Mouse (Mus musculus) ES-Bruce4 (cell line): ENCODE measurements around the gene Olfr390.

Source experiments
- CTCF ChIP-seq: IDR thresholded peaks from one replicate; pipeline ENCODE4 v1.8.1; 2011; ENCODE audit warnings: low read depth, low read length
- EP300 ChIP-seq: IDR thresholded peaks from 2 replicates; pipeline ENCODE4 v1.6.1; 2011; ENCODE audit warnings: low read depth, low read length; ENCODE audit not compliant: insufficient read depth
- POLR2A ChIP-seq: IDR thresholded peaks from one replicate; pipeline ENCODE4 v1.8.1; 2011; ENCODE audit warnings: low read length; ENCODE audit not compliant: insufficient read depth

- no peak for TF ChIP-seq POLR2A
- no peak for TF ChIP-seq EP300
- no peak for TF ChIP-seq CTCF
Observed at GRCm38 (mm10) chr11:73782664-73783063, at the start of gene Olfr390.
